ENCODE assay signal across 23 mouse cellular contexts in genomic region chr3:70224846-70225245, GRCm38 (mm10).
DNase-seq lines count a peak whose midpoint lies in the region; ATAC-seq lines count a peak whose summit lies in the region.
"Had no signal": no experiment of that assay in that cellular context is flagged by ENCODE, and none has a peak within 500 bp of the region (broad histone marks: within the 10 kb centered on the region; RNA-seq: fewer than 3 reads in every experiment).

No protein-coding gene starts in this region.

- H3K9me3 ChIP-seq in forebrain, embryonic 13.5 days (replicated peaks) = no peaks in the 10 kb centered on the region; the same call in 1 of the 2 replicates
- H3K9me3 ChIP-seq in forebrain, embryonic 12.5 days = no peaks in the 10 kb centered on the region
- H3K9me3 ChIP-seq: heart, embryonic 15.5 days; hindbrain, embryonic 13.5 days; liver, embryonic 13.5 days; midbrain, embryonic 13.5 days had no signal

- H3K27me3 ChIP-seq in forebrain, embryonic 13.5 days = no peaks in the 10 kb centered on the region
- no peaks in the 10 kb centered on the region for H3K27me3 ChIP-seq in forebrain, embryonic 12.5 days
- H3K27me3 ChIP-seq: heart, embryonic 15.5 days; hindbrain, embryonic 13.5 days; liver, embryonic 13.5 days; midbrain, embryonic 13.5 days had no signal

- peaks cover 15% of the 10 kb centered on the region for H3K4me1 ChIP-seq in forebrain, embryonic 13.5 days
- H3K4me1 ChIP-seq in forebrain, embryonic 12.5 days = peaks cover 2% of the 10 kb centered on the region; the same call in 1 of the 2 replicates
- H3K4me1 ChIP-seq: heart, embryonic 15.5 days; liver, embryonic 13.5 days had no signal

- no peaks in the 10 kb centered on the region for H3K36me3 ChIP-seq in forebrain, embryonic 13.5 days (ENCODE audit: poor library complexity, severe bottlenecking)
- H3K36me3 ChIP-seq in forebrain, embryonic 12.5 days (replicated peaks) = no peaks in the 10 kb centered on the region
- H3K36me3 ChIP-seq: heart, embryonic 15.5 days; hindbrain, embryonic 13.5 days; liver, embryonic 13.5 days; midbrain, embryonic 13.5 days had no signal

- no peak overlapping the region for H3K9ac ChIP-seq in forebrain, embryonic 13.5 days
- H3K9ac ChIP-seq in forebrain, embryonic 12.5 days = no peak overlapping the region
- H3K9ac ChIP-seq: heart, embryonic 15.5 days; hindbrain, embryonic 13.5 days; liver, embryonic 13.5 days; midbrain, embryonic 13.5 days had no signal

- no peak overlapping the region for H3K4me3 ChIP-seq in forebrain, embryonic 13.5 days
- H3K4me3 ChIP-seq in forebrain, embryonic 12.5 days (replicated peaks) = no peak overlapping the region
- H3K4me3 ChIP-seq: gastrocnemius, adult 2 months; heart, embryonic 15.5 days; hindbrain, embryonic 13.5 days; liver, embryonic 13.5 days; midbrain, embryonic 13.5 days had no signal

- no peak overlapping the region for H3K27ac ChIP-seq in forebrain, embryonic 13.5 days
- H3K27ac ChIP-seq in forebrain, embryonic 12.5 days = no peak overlapping the region
- H3K27ac ChIP-seq: gastrocnemius, adult 2 months; heart, embryonic 15.5 days; hindbrain, embryonic 13.5 days; liver, embryonic 13.5 days; midbrain, embryonic 13.5 days had no signal

- 89% methylated on average over 6 of the region's 6 CpGs for WGBS in forebrain, embryonic 13.5 days
- 96% methylated on average over 6 of the region's 6 CpGs for WGBS in forebrain, embryonic 12.5 days

- peak; percentile 6; the same call in 1 of the 2 replicates for ATAC-seq in forebrain, embryonic 13.5 days
- ATAC-seq in forebrain, embryonic 12.5 days (ENCODE audit: low FRiP score) = no peak
- ATAC-seq in erythroid progenitor cell, adult 5-6 weeks (replicated peaks; ENCODE audit: low FRiP score, poor library complexity, severe bottlenecking) = no peak
- ATAC-seq: activated CD4-positive, CD25-positive, alpha-beta regulatory T cell, adult 4 months; midbrain, embryonic 13.5 days had no signal

- DNase-seq in right cerebral cortex, postnatal 10 days (ENCODE audit: low spot score in 2 of 2) = peak; percentile 28 to 47
- no peak for DNase-seq in right cerebral cortex, postnatal 4 days
- peak; percentile 28 to 42 for DNase-seq in left cerebral cortex, postnatal 14 days (ENCODE audit: low spot score in 2 of 2)
- no peak for DNase-seq in c-Kit-positive CD71-positive TER-119-positive erythroid progenitor cells, embryonic 14.5 days (ENCODE audit: low spot score)
- DNase-seq: adrenal gland, adult 8-10 months; cerebellum, adult 9-10 months; gastrocnemius, adult 2 months; heart, postnatal 36 days; kidney, adult 18-20 months; layer of hippocampus, adult 9-11 months; liver, embryonic 13.5 days; lung, adult 2 months; lung, postnatal 14 days; retina, postnatal 1 day; thymus, adult 18-20 months; thymus, postnatal 36 days had no signal

- intact Hi-C loops in left cerebral cortex, postnatal 14 days (cut with DNase I) = no loop called here

- no peak overlapping the region for H3K4me2 ChIP-seq in forebrain, embryonic 13.5 days
- no peak overlapping the region for H3K4me2 ChIP-seq in forebrain, embryonic 12.5 days
- H3K4me2 ChIP-seq: heart, embryonic 15.5 days; hindbrain, embryonic 13.5 days; liver, embryonic 13.5 days; midbrain, embryonic 13.5 days had no signal

Comparison
In these comparisons a context has a peak if more than half of its experiments do, and no peak if none do; other contexts are left out.
1. DNase-seq: peak in right cerebral cortex, postnatal 10 days (2 of 2) and left cerebral cortex, postnatal 14 days (2 of 2); none in right cerebral cortex, postnatal 4 days (single experiment) and c-Kit-positive CD71-positive TER-119-positive erythroid progenitor cells, embryonic 14.5 days (single experiment).